Mouse (Mus musculus) G1E (cell line): Measurements from ENCODE around the gene Coch.
A peak's percentile ranks its signal among the peaks of the same experiment; 100 is the strongest.

Experiments used
- CTCF ChIP-seq: IDR thresholded peaks from 2 replicates; pipeline ENCODE4 v1.5.1; 2012; ENCODE audit warnings: low read depth, low read length, inconsistent platforms, mixed read lengths
- GATA1 ChIP-seq: IDR thresholded peaks from 2 replicates; pipeline ENCODE4 v1.6.1; 2012; ENCODE audit warnings: borderline replicate concordance, low read length, inconsistent platforms, mixed read lengths
- TAL1 ChIP-seq: conservative IDR thresholded peaks from 2 replicates; pipeline ENCODE4 v1.6.1; 2012; ENCODE audit warnings: low read depth, low read length, inconsistent platforms, mixed read lengths

DNA sequence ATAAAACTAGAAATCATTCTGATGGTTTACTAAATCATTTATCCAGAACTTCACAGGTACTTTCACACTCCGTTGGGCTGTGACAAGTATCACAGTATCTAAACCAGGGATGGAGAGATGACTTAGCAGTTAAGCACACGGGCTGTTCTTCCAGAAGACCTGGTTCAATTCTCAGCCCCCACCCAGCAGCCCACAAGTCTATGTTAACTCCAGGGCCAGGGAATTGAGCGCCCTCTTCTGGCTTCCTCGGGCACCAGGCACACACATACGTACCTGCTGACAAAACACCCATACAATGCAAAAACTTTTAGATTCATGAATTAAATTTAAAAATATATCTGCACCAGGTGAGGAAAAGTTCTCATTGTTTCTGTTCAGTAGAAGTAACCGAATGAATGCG lies 23.2 kb upstream of the Coch start:
- TF ChIP-seq CTCF (peak; percentile 73), GATA1 (no peak), TAL1 (no peak)
